In the genomic region with DNA sequence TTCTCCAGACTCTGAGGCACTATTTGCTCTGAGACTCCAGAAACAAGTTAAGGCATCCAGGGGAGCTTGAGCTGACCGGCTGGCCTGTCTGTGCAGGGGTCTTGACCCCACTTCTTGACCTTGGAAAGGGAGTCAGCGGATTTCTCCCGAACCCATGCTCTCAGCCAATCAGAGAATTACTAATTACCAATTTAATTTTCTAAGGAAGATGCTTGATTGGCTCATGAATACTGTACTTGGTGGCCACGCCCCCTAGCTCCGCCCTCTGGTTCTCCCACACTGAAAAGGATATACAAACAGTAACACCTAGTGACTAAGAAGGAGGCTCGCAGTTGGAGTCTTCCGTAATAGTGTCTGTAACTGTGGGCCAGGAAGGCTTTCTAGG, we compare ENCODE assay signal across 8 mouse cellular contexts. TPM values are rescaled to one million over a fixed set of nuclear protein-coding genes. Genes with fewer than 3 reads are reported as not detected.
DNase-seq lines count a peak whose midpoint lies in the region; ATAC-seq and TF ChIP-seq lines count a peak whose summit lies in the region.

No protein-coding gene starts in this region.

- no peak for TF ChIP-seq CTCF in G1E (IDR thresholded peaks at IDR 0.05; ENCODE audit: low read depth, low read length)
- TF ChIP-seq CTCF in layer of hippocampus, adult 2 months (conservative IDR thresholded peaks at IDR 0.05), result no peak

- 0 out of 2 replicates have a peak overlapping the region, but pooled peaks have one; percentile 9 for H3K27ac ChIP-seq in limb, embryonic 15.5 days
- H3K27ac ChIP-seq in layer of hippocampus, adult 2 months, result no peak overlapping the region

- peaks cover 80% of the 10 kb centered on the region for H3K27me3 ChIP-seq in G1E (ENCODE audit: insufficient read depth, low read length)
- peaks cover 66% of the 10 kb centered on the region for H3K27me3 ChIP-seq in limb, embryonic 15.5 days

- ATAC-seq in G1E (ENCODE audit: extremely low read depth, insufficient number of reproducible peaks, low FRiP score, poor library complexity, severe bottlenecking), result peak; percentile 31; the same call in 1 of the 2 replicates
- ATAC-seq in limb, embryonic 15.5 days (ENCODE audit: insufficient number of reproducible peaks, low FRiP score, low TSS enrichment, low read depth), result no peak

- no peak overlapping the region for H3K4me3 ChIP-seq in G1E (ENCODE audit: low read depth, low read length)
- H3K4me3 ChIP-seq in limb, embryonic 15.5 days, result no peak overlapping the region
- no peak overlapping the region for H3K4me3 ChIP-seq in layer of hippocampus, adult 2 months

- peak overlapping the region; percentile 99 for H3K4me2 ChIP-seq in limb, embryonic 15.5 days

- peaks cover 10% of the 10 kb centered on the region for H3K4me1 ChIP-seq in G1E (ENCODE audit: insufficient read depth, low read depth, low read length)
- peaks cover 34% of the 10 kb centered on the region for H3K4me1 ChIP-seq in limb, embryonic 15.5 days

- 6% methylated on average over 7 of the region's 7 CpGs for WGBS in limb, embryonic 15.5 days

- peaks cover 12% of the 10 kb centered on the region for H3K9me3 ChIP-seq in G1E (replicated peaks)
- no peaks in the 10 kb centered on the region for H3K9me3 ChIP-seq in limb, embryonic 15.5 days

- H3K36me3 ChIP-seq in G1E (replicated peaks), result no peaks in the 10 kb centered on the region
- no peaks in the 10 kb centered on the region for H3K36me3 ChIP-seq in limb, embryonic 15.5 days

- H3K9ac ChIP-seq in limb, embryonic 15.5 days, result no peak overlapping the region

- no peak for DNase-seq in G1E (ENCODE audit: low spot score)
- peak; percentile 52 for DNase-seq in c-Kit-positive CD71-negative TER-119-negative erythroid progenitor cells, embryonic 14.5 days (ENCODE audit: low read depth)
- DNase-seq in heart, postnatal 4 days, result peak; percentile 50
- DNase-seq in neural tube, embryonic 10.5 days (ENCODE audit: extremely low spot score, low spot score), result peak; percentile 27
- DNase-seq in layer of hippocampus, adult 2 months (ENCODE audit: low spot score in 2 of 2), result no peak
- no peak for DNase-seq in adrenal gland, postnatal 14 days
- DNase-seq in right cerebral cortex, postnatal 4 days, result no peak

RNA-seq across cellular contexts. Expression of a gene that starts 21.8 kb away (rescaled TPM):
- total RNA-seq in G1E (2014; fragmentation: Nextera tagmentation) (not detected in 2 replicates), G1E (2017) (0.05 and 0.12 TPM in 2 replicates)
- polyA plus RNA-seq in G1E (2012), result not detected in 2 replicates
- total RNA-seq in heart, postnatal 4 days (2021), result not detected
- not detected in 2 replicates for polyA plus RNA-seq in limb, embryonic 15.5 days (2015; fragmentation: Nextera tagmentation; extraction: Ambion mirVana)
- not detected for total RNA-seq in layer of hippocampus, adult 2 months (2021)
- total RNA-seq in adrenal gland, postnatal 14 days (2021), result not detected in 2 replicates

RNA-seq across cellular contexts. Expression of a gene that starts 31.5 kb away (rescaled TPM):
- total RNA-seq in G1E (2014; fragmentation: Nextera tagmentation) (not detected in 2 replicates), G1E (2017) (0.16 TPM in 1 of 2 replicates, not detected in the other)
- not detected in 2 replicates for polyA plus RNA-seq in G1E (2012)
- total RNA-seq in heart, postnatal 4 days (2021), result 10 to 100 TPM; 15.9 to 22.2 TPM
- polyA plus RNA-seq in limb, embryonic 15.5 days (2015; fragmentation: Nextera tagmentation; extraction: Ambion mirVana), result 8.2 and 11.4 TPM in 2 replicates
- total RNA-seq in layer of hippocampus, adult 2 months (2021), result under 1 TPM; 0.52 to 0.67 TPM
- total RNA-seq in adrenal gland, postnatal 14 days (2021), result 2.4 and 4.8 TPM in 2 replicates

Comparison
In these comparisons a context has a peak if more than half of its experiments do, and no peak if none do; other contexts are left out.
1. DNase-seq: peak in c-Kit-positive CD71-negative TER-119-negative erythroid progenitor cells, embryonic 14.5 days (single experiment), heart, postnatal 4 days (single experiment) and neural tube, embryonic 10.5 days (single experiment); none in G1E (single experiment), layer of hippocampus, adult 2 months (0 of 2), adrenal gland, postnatal 14 days (single experiment) and right cerebral cortex, postnatal 4 days (single experiment).